ENCODE assay signal across 10 mouse cellular contexts in genomic region chr15:41949094-41949461, GRCm38 (mm10).
DNase-seq lines count a peak whose midpoint lies in the region; ATAC-seq and TF ChIP-seq lines count a peak whose summit lies in the region.
"Had no signal": no experiment of that assay in that cellular context is flagged by ENCODE, and none has a peak within 500 bp of the region (broad histone marks: within the 10 kb centered on the region; RNA-seq: fewer than 3 reads in every experiment).

No protein-coding gene starts in this region.

- H3K27me3 ChIP-seq in kidney, embryonic 15.5 days, result no peaks in the 10 kb centered on the region
- H3K27me3 ChIP-seq in Patski, result no peaks in the 10 kb centered on the region
- no peaks in the 10 kb centered on the region for H3K27me3 ChIP-seq in forebrain, postnatal 0 days (ENCODE audit: insufficient read depth, low read length)
- no peaks in the 10 kb centered on the region for H3K27me3 ChIP-seq in liver, embryonic 16.5 days (ENCODE audit: control insufficient read depth, insufficient read depth, low read depth, low read length)
- H3K27me3 ChIP-seq: heart, embryonic 13.5 days had no signal

- peak; percentile 69; the same call in 1 of the 2 replicates for ATAC-seq in kidney, embryonic 15.5 days (replicated peaks; ENCODE audit: low FRiP score)
- peak; percentile 9 for ATAC-seq in Patski
- 0 out of 2 replicates have a peak, but pooled peaks have one; percentile 3 for ATAC-seq in forebrain, postnatal 0 days
- peak; percentile 28; the same call in 1 of the 2 replicates for ATAC-seq in liver, embryonic 16.5 days (ENCODE audit: low read depth)

- CTCF ChIA-PET in Patski (lab: Charles Lee), result interaction anchor here (1.0 to 1.8 kb wide), 5 partner anchors 21 to 786 kb away, joined by 3 to 5 read pairs (median 3); no protein-coding TSS in a partner anchor

- WGBS in kidney, embryonic 15.5 days, result 56% methylated on average over 6 of the region's 6 CpGs
- 69% methylated on average over 6 of the region's 6 CpGs for WGBS in forebrain, postnatal 0 days
- WGBS in liver, embryonic 16.5 days (ENCODE audit: insufficient replicate concordance), result 42% methylated on average over 6 of the region's 6 CpGs

- DNase-seq in kidney, postnatal 36 days, result no peak
- no peak for DNase-seq in Patski (ENCODE audit: low read depth, low spot score)
- no peak for DNase-seq in forebrain, postnatal 0 days
- DNase-seq in frontal cortex, postnatal 25 days (ENCODE audit: low spot score in 2 of 2), result no peak
- DNase-seq in spleen, postnatal 4 days (ENCODE audit: low spot score in 2 of 2), result no peak
- DNase-seq: cerebellum, adult 8-10 months; layer of hippocampus, postnatal 36 days had no signal

- H3K4me3 ChIP-seq in kidney, embryonic 15.5 days (replicated peaks), result no peak overlapping the region
- no peak overlapping the region for H3K4me3 ChIP-seq in forebrain, postnatal 0 days (ENCODE audit: low read depth, low read length)
- H3K4me3 ChIP-seq in liver, embryonic 16.5 days (ENCODE audit: low read depth, low read length), result no peak overlapping the region
- H3K4me3 ChIP-seq: heart, embryonic 13.5 days had no signal

- peaks cover 10% of the 10 kb centered on the region; the same call in 1 of the 2 replicates for H3K4me1 ChIP-seq in kidney, embryonic 15.5 days
- no peaks in the 10 kb centered on the region for H3K4me1 ChIP-seq in forebrain, postnatal 0 days (ENCODE audit: insufficient read depth)
- no peaks in the 10 kb centered on the region for H3K4me1 ChIP-seq in liver, embryonic 16.5 days (ENCODE audit: control insufficient read depth, low read depth, low read length)

- no peak overlapping the region for H3K27ac ChIP-seq in kidney, embryonic 15.5 days
- no peak overlapping the region for H3K27ac ChIP-seq in forebrain, postnatal 0 days (ENCODE audit: low read depth, low read length)
- H3K27ac ChIP-seq in liver, embryonic 16.5 days (ENCODE audit: low read length), result no peak overlapping the region
- H3K27ac ChIP-seq: heart, embryonic 13.5 days had no signal

- in situ Hi-C loops in Patski (cut with MboI; ENCODE audit: low pct_unique_long_range_greater_than_20kb), result no loop called here

- H3K4me2 ChIP-seq in kidney, embryonic 15.5 days, result no peak overlapping the region
- no peak overlapping the region for H3K4me2 ChIP-seq in forebrain, postnatal 0 days (ENCODE audit: low read depth)
- no peak overlapping the region for H3K4me2 ChIP-seq in liver, embryonic 16.5 days (ENCODE audit: low read depth, low read length)
- H3K4me2 ChIP-seq: heart, embryonic 13.5 days had no signal

- no peaks in the 10 kb centered on the region for H3K36me3 ChIP-seq in kidney, embryonic 15.5 days
- H3K36me3 ChIP-seq in forebrain, postnatal 0 days (ENCODE audit: insufficient read depth), result no peaks in the 10 kb centered on the region
- H3K36me3 ChIP-seq in liver, embryonic 16.5 days (ENCODE audit: control insufficient read depth, insufficient read depth), result no peaks in the 10 kb centered on the region
- H3K36me3 ChIP-seq: heart, embryonic 13.5 days had no signal

- no peak overlapping the region for H3K9ac ChIP-seq in kidney, embryonic 15.5 days
- no peak overlapping the region for H3K9ac ChIP-seq in forebrain, postnatal 0 days
- H3K9ac ChIP-seq in liver, embryonic 16.5 days (ENCODE audit: low read depth, low read length), result no peak overlapping the region
- H3K9ac ChIP-seq: heart, embryonic 13.5 days had no signal

- POLR2A ChIA-PET in Patski (lab: Charles Lee), result no interaction called here

- TF ChIP-seq CTCF in Patski (IDR thresholded peaks at IDR 0.05), result no peak
- no peak for TF ChIP-seq CTCF in forebrain, postnatal 0 days (IDR thresholded peaks at IDR 0.05; ENCODE audit: low read depth)

- H3K9me3 ChIP-seq in kidney, embryonic 15.5 days (replicated peaks), result no peaks in the 10 kb centered on the region
- H3K9me3 ChIP-seq in forebrain, postnatal 0 days (ENCODE audit: low read length), result no peaks in the 10 kb centered on the region
- no peaks in the 10 kb centered on the region for H3K9me3 ChIP-seq in liver, embryonic 16.5 days (replicated peaks; ENCODE audit: control insufficient read depth, low read length)
- H3K9me3 ChIP-seq: heart, embryonic 13.5 days had no signal

Comparison
In these comparisons a context has a peak if more than half of its experiments do, and no peak if none do; other contexts are left out.
1. ATAC-seq: peak in every context shown above with its lines; median percentile 69 in kidney, embryonic 15.5 days; 28 in liver, embryonic 16.5 days; 9 in Patski; 3 in forebrain, postnatal 0 days.